Mouse (Mus musculus): ENCODE measurements around the gene 2210011C24Rik.

Gene 2210011C24Rik

GRCm38 (mm10) chr8:84011705-84012498 lies at the start of gene 2210011C24Rik:
TSS of gene 2210011C24Rik (minus strand) at chr8:84012171.
- DNase-seq (ENCODE audit: inconsistent ontology term) = no peak

DNA sequence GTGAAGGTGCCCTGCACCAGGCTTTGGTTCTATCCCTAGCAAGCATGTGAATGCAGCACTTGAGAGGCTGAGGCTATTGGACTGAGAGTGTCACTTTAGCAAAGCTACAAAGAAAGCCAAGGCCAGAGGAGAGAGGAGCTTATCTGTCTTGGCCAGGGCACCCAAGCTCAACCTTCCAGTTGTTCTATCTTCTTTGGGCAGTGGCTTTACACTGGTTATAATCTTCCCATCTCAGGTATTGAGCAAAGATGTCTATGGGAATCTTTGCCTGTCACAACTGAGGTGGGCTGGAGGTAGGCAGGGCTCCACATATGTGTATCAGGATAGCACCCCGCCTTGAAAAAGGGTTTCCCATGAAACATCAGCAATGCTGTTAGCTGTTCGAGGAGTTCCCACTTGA lies 48.3 kb upstream of the 2210011C24Rik start:
- DNase-seq (ENCODE audit: inconsistent ontology term) = no peak

DNA sequence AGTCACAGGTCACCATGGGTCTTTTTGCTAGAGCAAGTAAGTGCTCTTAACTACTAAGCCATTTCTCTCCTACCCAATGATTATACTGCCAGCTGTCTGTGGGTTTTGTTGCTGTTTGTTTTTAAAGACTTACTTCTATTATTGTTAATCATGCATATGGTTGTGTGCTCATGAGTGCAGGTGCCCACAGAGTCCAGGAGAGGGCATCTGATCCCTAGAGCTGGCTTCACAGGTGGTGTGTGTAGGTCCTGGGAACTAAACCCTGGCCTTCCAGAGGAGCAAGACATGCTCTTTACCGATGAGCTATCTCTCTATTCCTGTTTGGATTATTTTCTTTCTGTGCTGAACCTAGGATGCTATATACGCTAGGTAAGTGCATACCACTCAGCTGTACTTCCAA lies 47.3 kb upstream of the 2210011C24Rik start:
- no peak for DNase-seq (ENCODE audit: inconsistent ontology term)

- no peak for DNase-seq (ENCODE audit: inconsistent ontology term)
These were observed 45.9 kb upstream of the 2210011C24Rik start for GRCm38 (mm10) chr8:84057827-84058226.

DNA sequence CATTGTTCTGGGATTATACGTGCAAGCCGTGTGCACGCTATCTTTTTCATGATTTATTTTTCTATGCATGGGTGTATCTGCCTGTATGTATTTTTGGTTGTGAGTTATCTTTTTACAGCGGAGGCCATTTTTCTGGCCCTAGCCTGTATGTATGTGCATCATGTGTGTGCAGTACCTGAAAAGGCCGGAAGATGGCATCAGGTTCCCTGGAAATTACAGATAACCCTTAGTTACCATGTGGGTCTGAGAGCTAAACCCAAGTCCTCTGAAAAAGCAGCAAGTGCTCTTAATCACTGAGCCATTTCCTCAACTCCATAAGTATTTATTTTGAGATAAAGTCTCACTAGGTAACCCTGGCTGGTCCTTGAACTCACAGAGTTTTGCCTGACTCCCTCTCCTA lies 41.3 kb upstream of the 2210011C24Rik start:
- DNase-seq (ENCODE audit: inconsistent ontology term) = no peak

DNA sequence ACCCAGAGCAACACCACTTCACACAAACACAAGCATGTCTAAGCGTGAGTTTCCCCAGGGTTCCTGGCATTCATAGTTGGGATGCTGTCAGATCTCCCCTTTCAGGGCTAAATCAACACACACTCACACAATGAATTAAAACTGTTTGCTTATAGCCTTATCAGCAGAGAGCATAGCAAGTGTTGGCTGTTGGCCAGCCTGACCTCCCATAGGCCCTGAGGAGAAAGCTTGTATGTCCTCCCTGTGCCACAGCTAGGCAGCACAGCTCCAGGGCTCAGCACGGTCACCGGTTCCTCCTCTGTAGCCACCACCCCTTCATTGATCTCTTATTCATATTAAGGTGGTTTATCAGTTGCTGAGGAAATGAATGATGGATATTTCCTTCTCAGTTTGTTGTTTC lies 40.8 kb upstream of the 2210011C24Rik start:
- no peak for DNase-seq (ENCODE audit: inconsistent ontology term)

DNA sequence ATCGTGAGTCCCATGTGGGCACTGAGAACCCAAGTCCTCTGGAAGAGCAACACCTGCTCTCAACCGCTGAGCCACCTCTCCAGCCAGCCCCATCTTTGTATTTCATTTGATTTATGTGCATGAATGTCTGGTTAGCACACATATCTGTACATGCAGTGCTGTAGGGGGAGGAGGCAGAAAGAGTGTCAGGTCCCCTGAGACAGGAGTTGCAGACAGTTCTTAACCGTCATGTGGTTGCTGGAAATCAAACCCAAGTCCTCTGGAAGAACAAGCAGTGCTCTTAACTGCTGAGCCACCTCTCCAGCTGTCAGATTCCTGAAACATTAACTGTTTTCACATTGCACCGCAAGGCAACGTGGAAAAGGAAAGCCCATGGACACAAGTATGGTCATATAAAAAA lies 36.2 kb upstream of the 2210011C24Rik start:
- no peak for DNase-seq (ENCODE audit: inconsistent ontology term)

DNA sequence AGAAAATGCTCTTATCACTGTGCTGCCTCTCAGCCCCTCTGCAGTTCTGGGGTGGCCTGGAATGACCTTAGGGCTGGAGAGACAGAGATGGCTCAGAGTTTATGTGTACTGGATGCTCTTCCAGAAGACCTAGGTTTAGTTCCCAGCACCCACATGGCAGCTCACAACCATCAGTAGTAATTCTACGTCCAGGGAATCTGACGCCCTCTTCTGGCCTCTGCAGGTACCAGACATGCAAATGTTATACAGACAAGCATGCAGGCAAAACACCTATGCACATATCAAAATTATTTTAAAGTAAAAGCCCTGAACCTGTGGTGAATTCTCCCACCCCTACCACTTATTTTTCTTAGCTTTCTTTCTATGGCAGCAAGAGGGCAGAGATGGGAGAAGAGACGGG lies 34.5 kb upstream of the 2210011C24Rik start:
- DNase-seq (ENCODE audit: inconsistent ontology term) = no peak

DNA sequence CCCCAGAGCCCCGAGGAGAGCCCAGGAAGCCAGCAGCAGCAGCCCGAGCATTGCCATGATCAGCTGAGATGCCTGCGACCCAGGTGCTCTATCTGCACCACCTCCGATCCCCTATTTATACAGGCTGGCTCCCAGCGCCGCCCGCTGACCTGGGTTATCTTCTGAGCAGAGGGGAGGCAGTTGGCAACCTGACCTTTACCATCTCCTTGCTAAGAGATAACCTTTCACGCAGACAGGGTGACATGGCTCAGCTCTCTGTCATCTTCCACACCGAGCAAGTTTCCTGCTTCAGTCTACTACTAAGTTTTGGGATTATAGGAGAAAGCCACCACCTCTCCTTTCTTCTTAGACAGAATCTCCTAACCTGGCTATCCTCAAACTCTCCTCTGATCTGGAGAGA lies 32.9 kb upstream of the 2210011C24Rik start, which contains the start of gene Rln3:
Gene Rln3, minus strand, starts transcription at position 101 of the 400 bp plus-strand sequence.
- no peak for DNase-seq (ENCODE audit: inconsistent ontology term)

GRCm38 (mm10) chr8:84044103-84044502 lies 32.1 kb upstream of the 2210011C24Rik start:
- no peak for DNase-seq (ENCODE audit: inconsistent ontology term)

DNA sequence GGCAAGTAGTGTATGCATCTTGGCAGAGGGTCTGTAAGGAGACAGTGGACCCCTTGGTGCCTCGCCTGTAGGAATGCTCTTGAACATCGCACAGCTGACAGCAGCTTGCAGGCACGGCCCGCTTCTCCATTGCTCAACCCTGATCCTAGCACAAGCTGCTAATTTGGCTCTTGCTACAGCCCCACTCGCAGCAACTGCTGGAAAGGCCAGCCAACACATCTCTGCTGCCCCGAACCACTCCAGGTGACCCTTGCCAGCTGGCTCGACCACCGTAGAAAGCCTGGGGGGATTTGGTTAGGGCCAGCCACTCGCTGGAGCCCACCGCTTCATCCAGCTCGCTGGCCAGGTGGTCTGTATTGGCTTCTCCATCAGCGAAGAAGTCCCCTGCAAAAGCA lies 31.0 kb upstream of the 2210011C24Rik start:
- DNase-seq (ENCODE audit: inconsistent ontology term) = no peak

DNA sequence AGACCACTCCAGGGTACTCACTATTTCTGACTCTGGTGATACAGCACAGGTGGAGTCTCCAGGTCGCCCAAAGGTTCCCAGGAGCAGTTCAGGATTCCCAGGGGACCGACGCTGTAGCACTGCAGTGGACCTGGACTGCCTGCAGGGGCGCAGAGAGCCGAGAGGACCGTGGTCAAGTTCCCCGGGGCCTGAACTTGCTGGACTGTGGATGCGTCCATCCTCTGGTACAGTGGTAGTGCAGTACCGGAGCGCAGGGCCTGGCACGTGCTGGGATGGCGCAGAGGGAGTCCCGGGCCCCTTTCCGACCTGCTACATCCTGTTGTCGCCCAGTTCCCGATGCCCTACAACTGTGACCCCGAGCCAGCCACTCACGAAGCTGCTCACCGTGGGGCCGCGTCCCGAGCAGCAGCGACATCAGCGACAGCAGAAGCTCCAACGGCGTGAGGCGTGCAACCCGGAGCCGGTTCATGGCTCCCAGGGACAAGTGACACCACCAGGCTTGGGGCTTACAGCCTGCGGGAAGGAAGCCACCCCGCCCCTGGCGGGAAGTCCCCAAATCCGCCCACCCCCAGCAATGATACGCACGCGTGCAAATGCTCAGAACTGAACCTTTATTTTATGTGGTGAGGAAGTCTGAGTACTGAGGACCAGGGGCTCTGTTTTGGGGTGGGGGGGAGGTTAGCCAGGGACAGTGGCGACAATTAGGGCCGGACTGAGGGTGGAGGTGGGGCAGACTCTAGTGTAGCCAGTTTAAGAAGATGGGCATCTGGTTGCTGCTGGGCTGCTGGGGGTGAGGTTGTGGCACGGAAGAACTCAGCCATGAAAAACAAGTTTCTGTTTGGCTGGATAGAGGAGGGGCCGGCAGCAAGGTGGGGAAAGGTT lies 30.3 kb upstream of the 2210011C24Rik start, which contains the start of gene Il27ra:
Gene Il27ra, minus strand, starts transcription at position 524 of the 882 bp plus-strand sequence.
- DNase-seq (ENCODE audit: inconsistent ontology term) = peak; percentile 61

DNA sequence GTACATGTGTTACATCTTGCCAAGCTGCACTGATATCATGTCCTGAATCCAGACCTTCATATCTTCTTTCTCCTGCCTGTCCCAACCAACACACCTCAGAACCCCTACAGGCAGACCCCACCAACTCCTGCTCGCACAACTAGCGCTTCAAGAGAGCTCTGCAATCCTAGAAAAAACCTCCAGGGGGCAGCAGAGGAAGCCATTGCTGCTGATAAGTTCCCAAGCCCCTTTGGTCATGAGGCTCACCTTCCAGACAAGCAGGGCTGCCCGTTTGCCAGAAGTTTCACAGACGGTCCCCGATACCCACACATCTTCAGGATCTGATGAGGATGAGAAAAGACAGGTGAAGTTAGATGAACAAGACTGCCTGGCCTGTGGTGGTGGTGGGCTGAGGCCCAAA lies 27.1 kb upstream of the 2210011C24Rik start:
- DNase-seq (ENCODE audit: inconsistent ontology term) = peak; percentile 48

DNA sequence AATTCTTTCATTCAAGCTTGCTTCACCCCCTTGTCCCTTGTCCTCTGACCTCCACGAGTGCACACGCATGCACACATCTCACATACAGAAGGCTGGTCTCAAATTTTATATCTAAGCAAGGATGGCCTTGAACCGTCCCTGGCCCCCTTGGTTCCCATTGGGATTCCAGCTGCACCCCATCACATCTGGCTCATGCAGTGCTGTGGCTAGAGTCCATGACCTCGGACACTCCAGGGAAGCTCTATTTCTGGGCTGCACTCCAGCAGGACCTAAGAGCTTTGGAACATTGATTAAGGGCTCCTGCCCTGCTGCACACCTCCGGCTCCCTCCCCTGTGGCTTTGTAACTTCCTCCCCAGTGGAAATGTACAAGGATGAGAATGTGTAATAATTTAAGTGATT lies 26.0 kb upstream of the 2210011C24Rik start:
- DNase-seq (ENCODE audit: inconsistent ontology term) = no peak

DNA sequence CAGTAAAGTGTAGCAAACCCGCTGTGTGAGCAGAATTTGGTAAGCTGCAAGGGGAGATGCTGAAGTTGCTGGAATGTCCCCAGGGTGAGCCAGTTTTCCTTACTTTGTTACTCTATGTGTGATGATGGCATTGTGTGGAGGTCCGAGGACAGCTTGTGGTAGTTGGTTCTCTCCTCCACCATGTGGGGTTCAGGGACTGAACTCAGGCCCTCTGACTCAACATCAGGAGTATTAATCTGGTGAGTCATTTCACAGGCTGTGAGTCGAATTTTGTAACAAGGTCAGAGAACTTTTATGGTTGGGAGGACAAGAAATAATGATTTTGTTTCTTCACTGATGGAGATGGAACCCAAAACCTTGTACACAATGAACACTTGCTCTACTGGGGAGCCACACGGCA lies 20.8 kb upstream of the 2210011C24Rik start:
- peak; percentile 52 for DNase-seq (ENCODE audit: inconsistent ontology term)

DNA sequence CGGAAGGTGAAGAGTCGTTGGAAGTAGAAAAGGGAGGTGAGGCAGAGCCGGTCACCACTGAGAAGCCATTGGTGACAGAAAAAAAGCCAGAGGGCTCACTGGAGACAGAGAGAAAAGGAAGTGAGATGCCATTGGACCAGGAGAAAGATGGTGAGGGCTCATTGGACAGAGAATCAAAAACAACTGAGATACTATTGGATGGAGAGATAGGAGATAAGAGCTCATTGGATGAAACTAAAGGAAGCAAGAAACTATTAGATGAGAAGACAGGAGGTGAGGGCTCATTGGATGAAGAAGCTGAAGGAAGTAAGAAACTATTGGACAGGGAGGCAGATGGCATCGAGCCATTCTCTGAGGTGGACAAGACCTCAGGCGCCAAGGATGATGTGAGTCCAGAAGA lies 17.3 kb upstream of the 2210011C24Rik start:
- no peak for DNase-seq (ENCODE audit: inconsistent ontology term)

DNA sequence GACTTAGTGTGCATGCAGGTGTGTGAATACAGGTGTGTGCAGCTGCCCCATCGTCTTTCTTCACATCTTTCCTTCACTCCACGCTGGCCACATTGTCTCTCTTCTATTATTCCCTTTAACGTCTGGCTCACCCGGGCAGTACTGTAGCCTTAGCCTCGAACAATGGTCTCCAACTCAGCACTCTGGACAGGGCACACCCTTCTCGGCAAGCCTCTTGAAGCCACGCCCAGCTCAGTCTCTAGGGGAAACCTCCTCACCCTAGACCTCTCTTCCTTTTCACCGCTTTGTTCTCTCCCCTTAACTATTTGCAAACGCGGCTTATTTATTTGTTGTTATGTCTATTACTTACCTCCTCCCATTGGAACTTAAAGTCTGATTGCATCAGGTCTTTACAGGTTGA lies 15.5 kb upstream of the 2210011C24Rik start:
- DNase-seq (ENCODE audit: inconsistent ontology term) = no peak

GRCm38 (mm10) chr8:84025863-84026262 lies 13.9 kb upstream of the 2210011C24Rik start:
- peak; percentile 52 for DNase-seq (ENCODE audit: inconsistent ontology term)

DNA sequence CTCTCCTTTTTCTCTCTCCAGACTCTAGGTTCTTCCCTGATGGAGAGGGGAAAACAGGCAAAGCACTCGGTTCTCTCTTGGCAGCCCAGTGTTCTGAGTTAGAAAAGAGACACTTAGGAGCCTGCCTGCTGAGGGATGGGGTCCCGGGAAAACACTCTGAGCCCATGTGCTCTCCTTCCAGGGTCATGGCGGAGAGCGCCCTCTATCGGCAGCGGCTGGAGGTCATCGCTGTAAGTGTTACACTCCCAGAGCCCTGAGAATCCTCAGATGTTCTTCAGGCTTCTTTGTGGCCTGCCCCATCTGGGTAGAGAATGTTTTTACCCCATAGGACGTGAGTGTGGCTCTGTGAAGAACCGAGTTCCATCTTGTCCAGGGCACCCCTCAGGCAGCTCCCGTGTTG lies 12.2 kb upstream of the 2210011C24Rik start:
- DNase-seq (ENCODE audit: inconsistent ontology term) = no peak

DNA sequence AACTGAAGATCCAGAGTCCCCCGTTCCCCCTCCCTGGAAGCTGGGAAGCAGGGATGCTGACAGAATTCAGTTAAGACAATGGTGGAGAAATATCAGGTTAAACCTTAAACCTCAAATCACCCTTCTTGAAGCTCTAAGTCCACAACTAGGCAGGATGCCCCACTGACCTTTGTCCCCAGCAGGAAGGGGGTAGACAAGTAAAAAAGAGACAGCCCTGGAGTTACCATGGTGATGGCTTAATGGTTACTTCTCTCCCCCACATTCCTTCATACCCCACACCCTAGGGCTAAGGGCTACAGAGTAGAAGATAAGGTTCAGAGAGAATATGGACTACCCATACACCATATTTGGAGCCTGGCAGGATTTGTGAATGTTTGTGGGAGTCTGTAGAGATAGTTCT lies 11.7 kb upstream of the 2210011C24Rik start:
- no peak for DNase-seq (ENCODE audit: inconsistent ontology term)

DNA sequence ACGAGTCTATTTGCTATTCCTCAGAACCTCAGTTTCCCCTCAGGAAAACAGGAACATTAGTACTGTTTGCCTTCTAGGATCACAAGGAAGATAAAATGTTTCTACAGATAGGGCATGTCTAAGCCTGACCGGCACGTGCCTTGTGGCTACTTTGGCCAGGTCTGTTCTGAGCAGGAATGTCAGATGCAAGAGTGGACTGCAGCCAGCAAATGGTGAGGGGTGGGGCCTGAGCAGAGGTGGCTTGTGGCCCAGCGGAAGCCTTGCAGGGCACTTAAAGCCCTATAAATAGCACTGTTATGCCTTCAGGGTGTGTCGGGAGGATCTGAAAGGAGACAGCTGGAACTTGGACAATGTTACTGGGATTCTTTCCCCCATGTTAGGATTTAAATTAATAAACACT lies 11.1 kb upstream of the 2210011C24Rik start:
- DNase-seq (ENCODE audit: inconsistent ontology term) = peak; percentile 55

- peak; percentile 52 for DNase-seq (ENCODE audit: inconsistent ontology term)
These were observed 9.6 kb upstream of the 2210011C24Rik start for GRCm38 (mm10) chr8:84021569-84021968.

DNA sequence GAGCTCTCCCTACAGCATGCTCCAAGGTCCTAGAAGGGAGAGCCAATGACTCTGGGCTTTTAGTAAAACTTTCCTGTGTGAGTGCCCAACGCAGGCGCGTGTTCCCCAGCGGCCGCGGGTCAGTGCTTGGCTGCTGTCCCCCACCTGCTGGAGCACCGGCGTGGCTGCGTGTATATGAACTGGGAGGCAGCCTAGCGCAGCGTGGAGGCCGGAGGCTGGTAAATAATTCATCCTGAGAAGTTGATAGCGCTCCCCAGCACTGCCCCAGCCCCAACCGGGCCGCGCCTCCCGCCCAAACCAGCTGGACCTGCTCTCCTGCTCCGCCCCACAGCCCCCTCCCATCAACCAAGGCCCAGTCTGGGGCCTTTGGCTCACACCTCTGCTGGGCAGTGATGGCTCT lies 9.1 kb upstream of the 2210011C24Rik start, which contains the start of gene Palm3:
Gene Palm3, plus strand, starts transcription at position 376 of the 400 bp plus-strand sequence.
- DNase-seq (ENCODE audit: inconsistent ontology term) = no peak

Data from Muller cell, postnatal 12 days (primary cell).